Mouse (Mus musculus): Measurements from ENCODE around the gene Rab43. TPM values are rescaled to one million over a fixed set of nuclear protein-coding genes. Genes with fewer than 3 reads are reported as not detected.

Gene Rab43
- polyA plus RNA-seq, 1 experiment from 2014 or later: 10.0 TPM

GRCm38 (mm10) chr6:87744632-87745031 lies 67.3 kb downstream of the Rab43 start:
- no peak overlapping the region for H3K4me2 ChIP-seq
- 85% methylated on average over 3 of the region's 3 CpGs for WGBS
- H3K4me3 ChIP-seq: no peak overlapping the region
- H3K9me3 ChIP-seq: no peaks in the 10 kb centered on the region
- no peaks in the 10 kb centered on the region for H3K27me3 ChIP-seq
- no peak for ATAC-seq (ENCODE audit: insufficient number of reproducible peaks, insufficient read depth, low FRiP score, low TSS enrichment, low read depth)
- no peak overlapping the region for H3K9ac ChIP-seq
- H3K4me1 ChIP-seq: peaks cover 13% of the 10 kb centered on the region
- no peak overlapping the region for H3K27ac ChIP-seq
- H3K36me3 ChIP-seq: no peaks in the 10 kb centered on the region

DNA sequence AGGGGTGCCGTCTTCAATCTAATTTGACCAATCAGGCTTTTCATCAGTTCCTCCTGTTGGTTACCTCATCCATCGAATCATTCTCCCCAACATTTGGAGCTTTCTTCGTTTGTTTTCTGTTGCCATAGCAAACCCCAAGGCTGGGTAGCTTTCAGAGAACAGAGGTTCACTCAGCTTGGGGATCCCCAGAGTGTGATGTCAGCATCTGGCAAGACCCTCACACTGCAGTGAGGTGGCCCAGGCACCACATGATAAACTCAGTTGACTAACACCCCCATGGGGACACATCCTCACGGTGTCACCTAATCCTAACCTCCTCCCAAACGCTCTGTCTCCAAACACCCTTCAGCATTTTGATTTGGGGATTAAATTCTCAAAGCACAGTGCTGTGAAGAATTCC lies 68.7 kb downstream of the Rab43 start:
- Histone ChIP-seq H3K27ac (no peak overlapping the region), H3K36me3 (no peaks in the 10 kb centered on the region), H3K4me1 (peaks cover 13% of the 10 kb centered on the region), H3K9me3 (no peaks in the 10 kb centered on the region), H3K4me3 (no peak overlapping the region), H3K4me2 (no peak overlapping the region), H3K9ac (no peak overlapping the region), H3K27me3 (no peaks in the 10 kb centered on the region)
- WGBS: 75% methylated on average over 5 of the region's 5 CpGs
- no peak for ATAC-seq (ENCODE audit: insufficient number of reproducible peaks, insufficient read depth, low FRiP score, low TSS enrichment, low read depth)

GRCm38 (mm10) chr6:87742804-87743203 lies 69.2 kb downstream of the Rab43 start:
- no peak overlapping the region for H3K9ac ChIP-seq
- ATAC-seq (ENCODE audit: insufficient number of reproducible peaks, insufficient read depth, low FRiP score, low TSS enrichment, low read depth): no peak
- no peak overlapping the region for H3K4me3 ChIP-seq
- no peaks in the 10 kb centered on the region for H3K27me3 ChIP-seq
- no peaks in the 10 kb centered on the region for H3K36me3 ChIP-seq
- H3K9me3 ChIP-seq: no peaks in the 10 kb centered on the region
- 86% methylated on average over 5 of the region's 5 CpGs for WGBS
- no peak overlapping the region for H3K27ac ChIP-seq
- H3K4me2 ChIP-seq: no peak overlapping the region
- peaks cover 13% of the 10 kb centered on the region for H3K4me1 ChIP-seq

DNA sequence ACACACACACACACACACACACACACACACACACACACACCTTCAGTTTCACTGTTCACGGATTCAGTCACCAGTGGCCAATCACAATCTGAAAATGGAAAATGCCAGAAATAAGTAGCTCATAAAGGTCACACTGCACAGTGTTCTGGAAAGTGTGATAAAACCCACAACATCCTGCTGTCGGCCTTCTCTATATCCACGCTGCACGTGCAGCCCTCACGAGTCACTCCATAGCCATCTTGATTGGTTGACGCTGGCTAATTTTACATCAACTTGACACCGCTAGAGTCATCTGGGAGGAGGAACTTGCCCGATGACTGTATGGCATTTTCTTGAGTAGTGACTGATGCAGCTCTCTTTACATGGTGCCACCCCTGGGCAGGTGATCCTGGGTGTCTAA lies 70.0 kb downstream of the Rab43 start:
- Histone ChIP-seq H3K9me3 (no peaks in the 10 kb centered on the region), H3K27ac (no peak overlapping the region), H3K36me3 (no peaks in the 10 kb centered on the region), H3K4me3 (no peak overlapping the region), H3K4me1 (peaks cover 8% of the 10 kb centered on the region), H3K4me2 (no peak overlapping the region), H3K9ac (no peak overlapping the region), H3K27me3 (no peaks in the 10 kb centered on the region)
- 85% methylated on average over 8 of the region's 8 CpGs for WGBS
- ATAC-seq (ENCODE audit: insufficient number of reproducible peaks, insufficient read depth, low FRiP score, low TSS enrichment, low read depth): no peak

GRCm38 (mm10) chr6:87740496-87740895 lies 71.5 kb downstream of the Rab43 start:
- Histone ChIP-seq H3K36me3 (no peaks in the 10 kb centered on the region), H3K4me2 (no peak overlapping the region), H3K4me1 (no peaks in the 10 kb centered on the region), H3K27ac (no peak overlapping the region), H3K27me3 (peaks cover 6% of the 10 kb centered on the region), H3K4me3 (no peak overlapping the region), H3K9ac (no peak overlapping the region), H3K9me3 (no peaks in the 10 kb centered on the region)
- no peak for ATAC-seq (ENCODE audit: insufficient number of reproducible peaks, insufficient read depth, low FRiP score, low TSS enrichment, low read depth)

DNA sequence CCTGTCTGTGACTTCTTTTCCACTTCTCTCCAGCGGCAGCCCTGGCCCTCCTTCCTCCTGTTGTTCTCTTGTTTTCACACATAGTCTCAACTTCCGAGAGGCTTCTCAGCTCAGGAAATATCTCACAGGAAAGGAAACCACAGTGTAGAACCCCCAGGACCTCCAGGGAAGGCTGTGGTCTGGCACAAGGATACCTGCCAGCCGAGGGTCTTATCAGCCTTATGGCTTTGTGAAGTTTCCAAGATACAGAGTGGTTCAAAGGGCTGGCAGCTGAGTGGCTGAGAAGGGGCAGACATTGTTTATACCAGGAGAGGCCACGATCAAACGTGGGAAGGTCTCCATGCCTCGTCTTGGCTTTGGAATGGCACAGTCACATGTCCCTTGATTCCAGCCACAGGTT lies 72.1 kb downstream of the Rab43 start:
- Histone ChIP-seq H3K9ac (no peak overlapping the region), H3K27ac (no peak overlapping the region), H3K4me1 (no peaks in the 10 kb centered on the region), H3K36me3 (no peaks in the 10 kb centered on the region), H3K4me3 (no peak overlapping the region), H3K4me2 (no peak overlapping the region), H3K9me3 (no peaks in the 10 kb centered on the region), H3K27me3 (peaks cover 12% of the 10 kb centered on the region)
- WGBS: 56% methylated on average over 6 of the region's 6 CpGs
- ATAC-seq (ENCODE audit: insufficient number of reproducible peaks, insufficient read depth, low FRiP score, low TSS enrichment, low read depth): no peak

Other genes starting within 250 kb of the Rab43 start
- gene Prokr1, start 221.4 kb downstream of the Rab43 start, polyA plus RNA-seq (2015; fragmentation: Nextera tagmentation; extraction: Ambion mirVana): 3.6 and 3.9 TPM in 2 replicates
- gene Aplf, start 140.0 kb downstream of the Rab43 start, polyA plus RNA-seq (2015; fragmentation: Nextera tagmentation; extraction: Ambion mirVana): 14.9 and 15.2 TPM in 2 replicates
- gene Efcc1, start 81.3 kb downstream of the Rab43 start, polyA plus RNA-seq (2015; fragmentation: Nextera tagmentation; extraction: Ambion mirVana): 1.5 and 2.2 TPM in 2 replicates
- 1.8 and 2.5 TPM in 2 replicates for gene Gp9, start 34.1 kb downstream of the Rab43 start, polyA plus RNA-seq (2015; fragmentation: Nextera tagmentation; extraction: Ambion mirVana)
- gene Gm45140, start 23.6 kb upstream of the Rab43 start, polyA plus RNA-seq (2015; fragmentation: Nextera tagmentation; extraction: Ambion mirVana): 3.9 and 5.5 TPM in 2 replicates
- gene Isy1, start 26.6 kb upstream of the Rab43 start, polyA plus RNA-seq (2015; fragmentation: Nextera tagmentation; extraction: Ambion mirVana): 51.5 and 58.6 TPM in 2 replicates
- gene Cnbp, start 38.9 kb upstream of the Rab43 start, polyA plus RNA-seq (2015; fragmentation: Nextera tagmentation; extraction: Ambion mirVana): 1,121 and 1,158 TPM in 2 replicates
- gene Copg1, start 75.7 kb upstream of the Rab43 start, polyA plus RNA-seq (2015; fragmentation: Nextera tagmentation; extraction: Ambion mirVana): 162 and 176 TPM in 2 replicates
- gene Hmces, start 101.8 kb upstream of the Rab43 start, polyA plus RNA-seq (2015; fragmentation: Nextera tagmentation; extraction: Ambion mirVana): 64.6 and 66.1 TPM in 2 replicates
- gene H1fx, start 169.5 kb upstream of the Rab43 start, polyA plus RNA-seq (2015; fragmentation: Nextera tagmentation; extraction: Ambion mirVana): 27.3 and 33.0 TPM in 2 replicates
- 185 and 195 TPM in 2 replicates for gene Rab7, start 233.1 kb upstream of the Rab43 start, polyA plus RNA-seq (2015; fragmentation: Nextera tagmentation; extraction: Ambion mirVana)

Data from embryonic facial prominence, embryonic 13.5 days (tissue).